Mouse (Mus musculus) liver, embryonic 13.5 days (tissue): ENCODE results near the gene Lsg1. TPM values are rescaled to one million over a fixed set of nuclear protein-coding genes. Genes with fewer than 3 reads are reported as not detected.

ENCODE experiments used
- ATAC-seq: fragments of 200-750 bp; cut with Nextera tagmentation; 2 replicates; pipeline ENCODE4 v1.8.0; 2017; ENCODE audit warnings: low read depth, mild to moderate bottlenecking, moderate number of reproducible peaks, moderate library complexity
- DNase-seq: peaks from one replicate; pipeline ENCODE4 v3.0.0; 2022
- H3K27ac ChIP-seq: fragments of 300-500 bp; sonication (generic); 2 replicates; pipeline ENCODE4 v1.5.1; 2015; ENCODE audit warnings: moderate library complexity, mild to moderate bottlenecking, inconsistent platforms
- H3K27me3 ChIP-seq: fragments of 300-500 bp; sonication (generic); 2 replicates; pipeline ENCODE4 v1.6.1; 2015; ENCODE audit warnings: mild to moderate bottlenecking, inconsistent platforms
- H3K36me3 ChIP-seq: fragments of 300-500 bp; sonication (generic); 2 replicates; pipeline ENCODE4 v1.6.1; 2015; ENCODE audit warnings: mild to moderate bottlenecking, inconsistent platforms
- H3K4me1 ChIP-seq: fragments of 300-500 bp; sonication (generic); replicated peaks from 2 replicates; pipeline ENCODE4 v1.6.1; 2015; ENCODE audit warnings: inconsistent platforms
- H3K4me2 ChIP-seq: fragments of 300-500 bp; sonication (generic); 2 replicates; pipeline ENCODE4 v1.6.1; 2015; ENCODE audit warnings: inconsistent platforms, mild to moderate bottlenecking, moderate library complexity
- H3K4me3 ChIP-seq: fragments of 300-500 bp; sonication (generic); replicated peaks from 2 replicates; pipeline ENCODE4 v1.5.1; 2015; ENCODE audit warnings: mild to moderate bottlenecking, inconsistent platforms
- H3K9ac ChIP-seq: fragments of 300-500 bp; sonication (generic); 2 replicates; pipeline ENCODE4 v1.6.1; 2015; ENCODE audit warnings: mild to moderate bottlenecking, inconsistent platforms
- H3K9me3 ChIP-seq: fragments of 300-500 bp; sonication (generic); replicated peaks from 2 replicates; pipeline ENCODE4 v1.6.1; 2016; ENCODE audit warnings: inconsistent platforms
- WGBS: fragments of 180-500 bp; shearing (Covaris S2); methylation state at CpG from one replicate; pipeline ENCODE4 v1.1.7; 2015; ENCODE audit not compliant: insufficient replicate concordance; 5-methylcytosine and 5-hydroxymethylcytosine counted together
- polyA plus RNA-seq: library from polyadenylated mRNA; unstranded; fragments of >200 nt; fragmentation: Nextera tagmentation; extraction: Ambion mirVana; gene quantifications from 2 replicates; pipeline ENCODE4 v1.2.1, GENCODE M21; 2015

Gene Lsg1
- 36.9 and 45.8 TPM in 2 replicates for polyA plus RNA-seq

DNA sequence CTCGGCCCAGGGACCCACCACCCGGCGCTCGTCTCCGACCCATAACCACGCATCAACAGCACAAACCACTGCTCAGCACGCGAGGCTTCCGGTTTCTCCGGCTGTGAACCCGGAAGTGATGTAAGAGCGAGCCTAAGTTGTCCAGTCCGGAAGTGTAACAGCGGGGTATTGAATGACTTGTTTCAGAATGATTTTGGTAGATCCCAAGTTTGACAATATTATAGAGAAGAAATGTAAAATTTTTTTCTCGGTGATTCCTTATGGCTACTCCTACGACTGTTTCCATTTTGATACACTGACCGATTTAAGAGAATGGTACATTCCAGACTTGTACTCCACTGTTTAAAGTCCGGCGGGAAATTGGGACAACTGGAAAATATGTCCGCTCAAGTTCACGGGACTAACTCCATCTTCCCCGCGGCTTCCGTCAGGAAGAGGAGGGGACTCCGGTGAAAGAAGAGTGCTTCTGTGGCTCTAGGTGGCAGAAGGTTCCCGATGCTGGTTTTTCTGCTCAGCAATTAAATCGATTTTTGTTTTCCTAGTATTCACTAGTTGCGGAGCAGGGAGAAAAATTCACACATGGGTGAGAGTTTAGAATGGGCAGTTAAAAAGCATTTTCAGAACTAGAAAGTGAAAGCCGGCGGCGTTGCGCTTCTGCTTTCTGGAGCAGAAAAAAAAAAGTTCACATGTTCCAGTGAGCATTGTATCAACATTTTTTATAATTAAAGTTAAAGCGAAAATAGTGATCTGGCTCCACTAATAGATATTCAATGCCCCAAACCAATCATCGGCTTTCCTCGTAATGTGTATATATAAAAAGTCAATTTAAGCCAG lies at the start of gene Lsg1:
Gene Lsg1 (minus strand): TSS at position 99 of the 834 bp plus-strand sequence.
- Histone ChIP-seq H3K4me3 (peak within 1 kb of the TSS; percentile 92), H3K27me3 (no peaks in the 10 kb centered on the region), H3K27ac (peak within 1 kb of the TSS; percentile 62), H3K9ac (peak within 1 kb of the TSS; percentile 83), H3K4me1 (peaks cover 18% of the 10 kb centered on the region), H3K9me3 (no peaks in the 10 kb centered on the region), H3K4me2 (peak within 1 kb of the TSS; percentile 86), H3K36me3 (peaks cover 29% of the 10 kb centered on the region)
- ATAC-seq (peak; percentile 93), DNase-seq (peak; percentile 82)
- WGBS = 4% methylated on average over 35 of the region's 35 CpGs

GRCm38 (mm10) chr16:30633906-30634746 lies 46.7 kb upstream of the Lsg1 start:
- Histone ChIP-seq H3K4me2 (no peak overlapping the region), H3K36me3 (no peaks in the 10 kb centered on the region), H3K27me3 (no peaks in the 10 kb centered on the region), H3K4me1 (no peaks in the 10 kb centered on the region), H3K4me3 (no peak overlapping the region), H3K9me3 (no peaks in the 10 kb centered on the region), H3K27ac (no peak overlapping the region), H3K9ac (no peak overlapping the region)
- WGBS = 60% methylated on average over 8 of the region's 8 CpGs
- DNase-seq (no peak), ATAC-seq (no peak)

DNA sequence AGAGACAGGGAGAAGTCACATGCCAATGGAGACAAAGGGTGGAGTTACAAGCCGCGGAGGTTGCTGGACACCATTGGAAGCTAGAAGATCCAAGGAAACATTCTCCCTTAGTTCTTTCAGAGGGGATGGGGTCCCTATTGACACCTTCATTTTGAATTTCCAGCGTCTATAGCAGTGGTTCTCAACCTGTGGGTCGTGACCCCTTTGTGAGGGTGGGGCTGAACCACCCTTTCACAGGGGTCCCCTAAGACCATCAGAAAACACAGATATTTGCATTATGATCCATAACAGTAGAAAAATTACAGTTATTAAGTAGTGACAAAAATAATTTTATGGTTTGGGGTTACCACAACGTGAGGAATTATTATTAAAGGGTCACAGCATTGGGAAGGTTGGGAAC lies 42.1 kb upstream of the Lsg1 start:
- H3K27me3 ChIP-seq = no peaks in the 10 kb centered on the region
- no peak overlapping the region for H3K9ac ChIP-seq
- H3K36me3 ChIP-seq = no peaks in the 10 kb centered on the region
- H3K4me2 ChIP-seq = no peak overlapping the region
- WGBS = 64% methylated on average over 5 of the region's 5 CpGs
- H3K9me3 ChIP-seq = no peaks in the 10 kb centered on the region
- no peak for ATAC-seq
- no peaks in the 10 kb centered on the region for H3K4me1 ChIP-seq
- no peak for DNase-seq
- H3K4me3 ChIP-seq = no peak overlapping the region
- H3K27ac ChIP-seq = no peak overlapping the region

GRCm38 (mm10) chr16:30628401-30628800 lies 41.0 kb upstream of the Lsg1 start:
- ATAC-seq (no peak), DNase-seq (no peak)
- no peaks in the 10 kb centered on the region for H3K4me1 ChIP-seq
- WGBS = 68% methylated on average over 6 of the region's 6 CpGs
- H3K27ac ChIP-seq = no peak overlapping the region
- no peaks in the 10 kb centered on the region for H3K27me3 ChIP-seq
- H3K9ac ChIP-seq = no peak overlapping the region
- H3K4me3 ChIP-seq = no peak overlapping the region
- no peak overlapping the region for H3K4me2 ChIP-seq
- no peaks in the 10 kb centered on the region for H3K36me3 ChIP-seq
- no peaks in the 10 kb centered on the region for H3K9me3 ChIP-seq

DNA sequence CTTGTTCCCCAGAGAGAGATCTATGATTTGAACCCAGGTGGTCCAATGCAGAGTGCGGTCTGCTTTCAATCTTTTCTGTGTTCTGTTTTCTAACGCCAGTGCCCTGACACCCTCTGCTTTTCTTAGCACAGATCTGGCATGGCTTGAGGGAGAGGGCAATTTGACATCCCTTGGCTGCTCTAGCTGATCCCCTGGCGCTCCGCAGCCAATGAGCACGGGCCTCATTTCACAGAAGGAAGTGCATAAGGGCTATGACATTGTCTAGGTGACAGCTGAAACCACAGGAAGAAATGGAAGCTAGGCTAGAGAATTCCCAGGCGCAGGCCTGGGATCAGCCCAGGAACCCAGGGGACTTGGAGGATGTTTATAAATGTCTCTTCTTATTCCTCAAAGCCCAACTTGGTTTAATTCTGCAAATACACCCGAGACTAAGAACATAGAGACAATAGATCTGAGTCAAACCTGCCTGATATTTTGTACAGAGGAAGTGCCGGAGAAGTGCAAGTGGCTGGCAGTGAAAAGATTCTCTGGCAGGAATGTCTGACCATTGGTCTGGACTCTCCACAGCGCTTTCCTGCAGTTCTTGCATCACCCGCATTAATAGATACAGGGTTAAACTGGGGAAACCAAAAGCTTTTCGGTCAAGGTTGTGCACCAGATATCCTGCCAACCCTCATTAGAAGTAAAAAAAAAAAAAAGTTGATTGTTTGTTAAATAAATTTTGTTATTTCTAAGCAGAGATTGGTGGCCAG lies 40.4 kb upstream of the Lsg1 start:
- Histone ChIP-seq H3K9ac (no peak overlapping the region), H3K36me3 (no peaks in the 10 kb centered on the region), H3K27ac (no peak overlapping the region), H3K4me2 (no peak overlapping the region), H3K27me3 (no peaks in the 10 kb centered on the region), H3K9me3 (no peaks in the 10 kb centered on the region), H3K4me3 (no peak overlapping the region), H3K4me1 (no peaks in the 10 kb centered on the region)
- ATAC-seq (no peak), DNase-seq (no peak)
- 47% methylated on average over 11 of the region's 11 CpGs for WGBS

- no peaks in the 10 kb centered on the region for H3K9me3 ChIP-seq
- no peak overlapping the region for H3K9ac ChIP-seq
- H3K27me3 ChIP-seq = no peaks in the 10 kb centered on the region
- H3K4me3 ChIP-seq = no peak overlapping the region
- WGBS = 37% methylated on average over 2 of the region's 2 CpGs
- no peaks in the 10 kb centered on the region for H3K36me3 ChIP-seq
- no peak overlapping the region for H3K27ac ChIP-seq
- ATAC-seq (no peak), DNase-seq (no peak)
- no peaks in the 10 kb centered on the region for H3K4me1 ChIP-seq
- no peak overlapping the region for H3K4me2 ChIP-seq
These were observed 37.2 kb upstream of the Lsg1 start for GRCm38 (mm10) chr16:30624640-30625039.

GRCm38 (mm10) chr16:30623645-30624044 lies 36.3 kb upstream of the Lsg1 start:
- Histone ChIP-seq H3K36me3 (no peaks in the 10 kb centered on the region), H3K4me1 (no peaks in the 10 kb centered on the region), H3K9ac (no peak overlapping the region), H3K4me3 (no peak overlapping the region), H3K4me2 (no peak overlapping the region), H3K9me3 (no peaks in the 10 kb centered on the region), H3K27ac (no peak overlapping the region), H3K27me3 (no peaks in the 10 kb centered on the region)
- ATAC-seq (no peak), DNase-seq (no peak)
- 42% methylated on average over 7 of the region's 7 CpGs for WGBS

GRCm38 (mm10) chr16:30616281-30616680 lies 28.9 kb upstream of the Lsg1 start:
- no peak overlapping the region for H3K9ac ChIP-seq
- no peaks in the 10 kb centered on the region for H3K9me3 ChIP-seq
- no peak overlapping the region for H3K4me3 ChIP-seq
- no peaks in the 10 kb centered on the region for H3K36me3 ChIP-seq
- ATAC-seq (no peak), DNase-seq (no peak)
- no peak overlapping the region for H3K4me2 ChIP-seq
- H3K27ac ChIP-seq = no peak overlapping the region
- 76% methylated on average over 3 of the region's 3 CpGs for WGBS
- no peaks in the 10 kb centered on the region for H3K27me3 ChIP-seq
- no peaks in the 10 kb centered on the region for H3K4me1 ChIP-seq

- Histone ChIP-seq H3K27ac (no peak overlapping the region), H3K9me3 (no peaks in the 10 kb centered on the region), H3K36me3 (no peaks in the 10 kb centered on the region), H3K4me1 (no peaks in the 10 kb centered on the region), H3K4me3 (no peak overlapping the region), H3K9ac (no peak overlapping the region), H3K27me3 (no peaks in the 10 kb centered on the region), H3K4me2 (no peak overlapping the region)
- DNase-seq (no peak), ATAC-seq (no peak)
- 53% methylated on average over 6 of the region's 6 CpGs for whole genome bisulfite sequencing
These were observed 27.4 kb upstream of the Lsg1 start for GRCm38 (mm10) chr16:30614705-30615317.

DNA sequence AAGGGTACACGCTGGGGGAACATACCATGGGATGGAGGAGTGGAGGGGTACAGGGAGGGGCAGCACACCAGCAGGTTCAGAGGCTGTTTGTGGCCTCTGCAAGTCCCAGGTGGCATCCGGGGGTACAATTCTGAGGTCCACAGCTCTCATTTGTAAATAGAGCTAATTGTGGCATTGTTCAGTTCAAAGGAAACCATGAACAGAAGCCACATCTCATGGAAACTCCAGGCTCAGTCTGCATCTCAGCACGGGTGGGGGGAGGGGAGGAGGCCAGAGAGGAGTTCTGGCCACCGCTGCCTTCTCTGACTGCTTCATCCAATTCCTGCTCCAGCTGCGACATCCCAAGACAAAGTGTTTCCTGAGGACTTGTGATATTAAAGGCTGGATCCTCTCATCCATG lies 26.7 kb upstream of the Lsg1 start:
- Histone ChIP-seq H3K4me2 (no peak overlapping the region), H3K9ac (no peak overlapping the region), H3K27ac (no peak overlapping the region), H3K9me3 (no peaks in the 10 kb centered on the region), H3K36me3 (no peaks in the 10 kb centered on the region), H3K4me3 (no peak overlapping the region), H3K27me3 (no peaks in the 10 kb centered on the region), H3K4me1 (no peaks in the 10 kb centered on the region)
- 38% methylated on average over 5 of the region's 5 CpGs for WGBS
- ATAC-seq = no peak
- no peak for DNase-seq

DNA sequence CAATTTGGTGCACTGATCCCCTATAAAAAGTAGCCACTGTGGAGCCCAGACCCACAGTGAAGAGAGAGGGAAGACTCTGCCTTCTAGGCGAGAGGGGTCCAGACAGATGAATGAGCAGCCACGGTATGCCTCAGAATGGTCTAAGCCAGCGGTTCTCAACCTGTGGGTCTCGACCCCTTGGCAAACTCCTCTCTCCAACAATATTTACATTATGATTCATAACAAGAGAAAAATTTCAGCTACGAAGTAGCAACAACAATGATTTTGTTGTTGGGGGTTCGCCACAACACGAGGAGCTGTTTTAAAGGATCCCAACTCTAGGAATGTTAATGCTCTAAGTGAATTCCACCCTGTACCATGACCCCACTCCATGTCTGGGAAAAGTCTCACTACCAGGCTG lies 25.7 kb upstream of the Lsg1 start:
- ATAC-seq (no peak), DNase-seq (no peak)
- Histone ChIP-seq H3K4me1 (no peaks in the 10 kb centered on the region), H3K27ac (no peak overlapping the region), H3K27me3 (no peaks in the 10 kb centered on the region), H3K36me3 (no peaks in the 10 kb centered on the region), H3K9me3 (no peaks in the 10 kb centered on the region), H3K4me3 (no peak overlapping the region), H3K4me2 (no peak overlapping the region), H3K9ac (no peak overlapping the region)
- 68% methylated on average over 7 of the region's 7 CpGs for WGBS
